Mouse (Mus musculus) urinary bladder, postnatal 25 days (tissue): Measurements from ENCODE around the gene Il16.

Experiments
- DNase-seq: peaks from one replicate; pipeline ENCODE4 v3.0.0; 2022; ENCODE audit warnings: low spot score

Gene Il16

DNA sequence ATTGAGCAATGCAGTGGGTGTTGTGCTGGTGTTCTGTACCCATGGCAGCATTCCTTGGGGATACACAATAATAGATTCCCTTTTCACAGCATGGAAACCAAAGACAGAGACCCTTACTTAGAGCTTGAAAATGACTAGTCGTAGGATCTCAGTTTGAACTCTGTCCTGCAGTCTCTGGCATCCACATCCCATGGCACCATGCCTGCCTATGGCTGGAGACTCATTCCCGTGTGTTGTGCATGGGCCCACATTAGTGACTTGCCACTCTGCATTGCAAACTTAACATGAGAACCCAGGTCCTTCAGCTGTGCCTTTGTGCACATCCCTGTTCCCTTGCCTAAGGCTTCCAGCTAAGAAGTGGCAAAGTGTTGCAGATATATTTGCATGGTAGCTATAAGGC lies 100.8 kb downstream of the Il16 start:
- no peak for DNase-seq

DNA sequence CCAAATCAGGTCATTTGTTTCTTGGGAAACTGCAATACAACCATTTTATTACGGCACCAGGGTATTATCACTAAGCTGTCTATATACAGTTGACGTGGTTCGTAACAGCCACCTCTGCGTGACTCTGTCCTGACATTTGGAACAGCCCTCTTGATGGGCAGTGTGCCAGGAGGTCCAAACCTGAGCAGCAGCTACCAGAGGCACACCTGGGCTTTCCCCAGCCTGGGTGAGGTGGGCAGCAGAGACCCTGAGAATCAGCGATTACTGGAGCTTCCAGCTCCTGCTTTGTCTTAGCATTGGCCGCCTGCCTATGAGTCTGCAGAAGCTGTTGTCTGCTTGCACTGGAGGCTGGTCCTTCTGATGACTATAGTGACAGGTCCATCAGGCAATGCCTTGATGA lies 101.9 kb downstream of the Il16 start:
- no peak for DNase-seq

DNA sequence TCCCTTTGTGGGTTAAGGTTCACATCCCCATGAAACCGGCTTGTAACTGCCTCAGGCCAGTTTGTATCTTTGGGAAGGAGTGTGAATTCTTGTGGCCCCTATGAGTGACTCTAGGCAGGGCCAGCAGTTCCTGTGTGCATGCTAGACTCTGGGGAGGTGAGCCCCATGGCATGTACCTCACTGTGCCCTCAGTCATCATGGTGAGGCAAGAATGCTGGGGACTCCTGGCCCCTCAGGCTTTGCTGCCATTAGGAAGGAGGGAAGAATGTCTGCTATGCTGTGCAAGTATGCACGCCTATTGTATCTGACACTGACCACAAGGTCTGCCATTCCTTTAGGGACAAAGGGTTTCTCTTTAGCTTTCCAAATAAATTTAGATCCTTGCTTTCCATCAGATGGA lies 104.4 kb downstream of the Il16 start:
- no peak for DNase-seq

DNA sequence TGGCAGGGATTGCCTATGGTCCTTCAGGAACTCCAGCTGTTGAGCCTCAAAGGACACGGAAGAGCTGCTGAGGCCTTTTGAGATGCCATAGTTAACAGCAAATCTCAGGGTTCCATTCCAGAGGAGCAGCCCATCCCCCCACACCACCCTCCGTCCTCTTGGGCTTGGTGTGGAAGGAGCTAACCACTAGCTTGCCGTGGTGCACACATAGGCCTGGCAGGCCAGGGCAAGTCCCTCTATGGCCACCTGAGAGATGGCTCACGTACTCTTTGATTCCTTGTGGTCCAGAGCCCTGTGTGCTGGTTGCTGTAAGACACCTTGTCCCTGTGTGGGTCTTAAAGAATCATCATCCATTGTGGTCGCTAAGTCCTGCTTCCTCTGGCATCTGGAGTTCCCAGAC lies 104.9 kb downstream of the Il16 start:
- no peak for DNase-seq

DNA sequence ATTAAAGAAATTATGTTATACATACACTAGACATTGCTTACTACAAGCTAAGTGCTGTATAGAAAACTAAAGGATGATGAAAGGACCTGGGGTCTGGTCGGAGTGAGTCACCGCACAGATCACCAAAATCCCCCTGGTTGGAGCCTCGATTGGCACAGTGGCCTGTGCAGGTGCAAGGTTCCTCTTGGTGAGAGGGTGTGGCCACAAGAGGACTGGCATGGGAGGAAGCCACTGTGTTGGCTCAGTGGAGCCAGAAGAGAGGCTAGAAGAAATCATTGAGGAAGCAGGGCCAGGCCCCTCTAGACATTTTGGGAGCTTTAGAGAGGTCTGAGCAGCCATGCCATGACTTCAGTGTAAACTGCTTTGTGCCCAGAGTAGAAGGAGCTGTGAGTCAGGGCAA lies 106.4 kb downstream of the Il16 start:
- DNase-seq: no peak

DNA sequence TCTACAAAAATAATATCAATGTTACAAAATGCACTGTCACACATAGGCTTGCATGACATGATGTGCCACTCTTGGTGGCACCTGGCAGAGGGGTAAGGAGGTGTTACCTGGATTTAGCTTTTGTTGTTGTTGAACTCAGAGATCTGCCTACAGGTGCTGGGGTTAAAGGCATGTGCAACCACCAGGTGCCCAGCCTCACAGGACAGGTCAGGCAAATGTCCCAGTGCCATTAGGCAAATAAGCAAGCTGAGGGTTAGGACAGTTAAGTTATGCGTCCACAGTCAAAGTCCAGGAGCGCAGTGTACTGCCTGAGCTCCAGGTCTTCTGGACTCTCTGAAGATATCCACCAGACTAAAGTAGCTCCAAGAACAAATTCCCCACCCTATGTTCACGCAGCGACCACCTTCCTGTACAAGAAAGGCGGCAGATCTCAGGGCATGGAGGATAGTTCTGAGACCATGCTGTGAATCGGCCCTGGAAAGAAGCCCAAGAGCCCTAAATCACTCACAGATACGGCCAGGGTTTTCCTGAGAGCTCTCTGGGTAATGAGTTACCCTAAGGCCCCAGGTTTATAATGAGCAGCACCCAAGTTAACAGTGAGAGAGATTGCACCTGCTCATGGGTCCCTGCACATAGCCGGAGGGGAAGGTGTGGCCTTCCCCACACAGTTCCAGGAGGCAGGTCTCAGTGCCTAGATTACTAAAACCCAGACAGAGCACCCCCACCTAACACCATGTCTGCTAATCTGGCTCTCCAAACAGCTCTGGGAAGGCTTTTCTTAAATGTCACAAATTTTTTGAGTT lies 107.5 kb downstream of the Il16 start:
- DNase-seq: no peak

DNA sequence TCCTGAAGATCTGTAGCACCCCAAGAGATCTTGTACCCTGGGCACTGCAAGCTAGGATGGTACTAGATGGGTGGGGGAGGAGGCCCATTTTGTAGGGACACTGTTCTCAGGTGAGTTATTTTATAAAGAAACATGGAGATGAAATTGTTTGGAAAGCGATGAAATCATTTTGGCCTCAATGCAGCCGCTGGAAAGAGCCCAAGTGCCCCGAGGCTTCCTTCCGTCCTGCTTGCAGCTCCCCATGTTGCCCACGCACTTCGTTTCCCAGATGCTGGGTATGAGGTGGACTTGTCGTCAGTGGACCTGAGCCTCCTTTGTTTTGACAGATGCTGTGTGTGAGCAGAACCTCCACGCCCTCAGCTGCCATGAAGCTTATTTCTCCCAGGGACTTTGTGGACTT lies 109.1 kb downstream of the Il16 start:
- DNase-seq: no peak

DNA sequence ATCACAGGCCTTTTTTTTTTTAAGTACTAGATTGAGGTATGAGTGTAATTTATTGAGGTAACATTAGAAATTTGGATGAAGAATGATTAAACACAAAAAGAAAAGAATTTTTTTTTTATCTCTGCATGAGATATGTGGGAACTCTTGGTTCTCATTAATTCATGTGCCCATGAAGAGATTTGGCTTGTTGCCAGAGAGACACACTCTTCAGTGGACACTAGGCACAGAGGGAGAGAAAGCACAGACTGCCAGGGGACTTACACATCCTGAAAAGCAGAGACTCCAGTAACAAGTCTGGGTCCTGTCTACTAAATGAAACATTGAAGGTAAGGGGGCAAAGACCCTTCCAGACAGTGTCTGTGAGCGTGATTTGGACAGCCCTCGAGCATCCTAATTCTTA lies 109.8 kb downstream of the Il16 start:
- no peak for DNase-seq

DNA sequence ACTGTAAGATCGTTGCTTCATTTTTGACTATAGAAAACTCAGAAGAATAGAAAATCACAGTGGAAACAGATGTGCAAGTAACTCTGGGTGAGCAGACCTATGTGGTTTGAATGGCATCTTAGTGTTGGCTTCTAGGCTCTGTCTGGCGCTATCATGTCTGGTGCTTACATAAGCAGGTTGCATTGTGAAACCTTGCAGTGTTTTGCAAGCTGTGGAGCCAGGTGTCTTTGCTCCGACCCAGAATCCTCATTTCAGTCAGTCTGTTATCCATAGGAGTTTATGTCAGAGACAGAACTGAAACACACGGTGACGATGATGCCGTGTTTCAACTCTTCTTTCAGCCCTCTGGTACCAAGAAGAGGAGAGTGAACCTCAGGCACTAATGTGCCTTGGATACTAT lies 111.7 kb downstream of the Il16 start:
- DNase-seq: no peak

DNA sequence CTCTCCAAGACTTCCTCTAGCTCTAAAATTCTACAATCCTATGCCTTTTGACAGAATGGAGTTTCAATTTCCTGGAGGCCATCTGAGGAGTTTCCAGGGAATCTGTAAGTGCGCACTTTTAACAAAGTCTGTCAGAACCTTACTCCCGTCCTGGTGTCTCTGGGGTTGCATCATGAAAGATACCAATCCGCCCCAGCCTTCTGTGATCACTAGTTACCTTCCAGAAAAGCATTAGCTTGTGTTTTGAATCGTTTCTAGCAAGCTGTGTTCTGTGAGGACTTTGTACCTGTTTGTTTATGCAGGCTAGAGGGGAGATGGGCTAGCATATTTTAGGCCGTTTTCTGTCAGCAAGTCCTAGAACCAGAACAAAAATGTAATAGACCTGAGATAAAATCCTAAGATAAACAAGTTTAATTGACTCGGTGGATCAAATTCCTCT lies 112.8 kb downstream of the Il16 start:
- DNase-seq: no peak

DNA sequence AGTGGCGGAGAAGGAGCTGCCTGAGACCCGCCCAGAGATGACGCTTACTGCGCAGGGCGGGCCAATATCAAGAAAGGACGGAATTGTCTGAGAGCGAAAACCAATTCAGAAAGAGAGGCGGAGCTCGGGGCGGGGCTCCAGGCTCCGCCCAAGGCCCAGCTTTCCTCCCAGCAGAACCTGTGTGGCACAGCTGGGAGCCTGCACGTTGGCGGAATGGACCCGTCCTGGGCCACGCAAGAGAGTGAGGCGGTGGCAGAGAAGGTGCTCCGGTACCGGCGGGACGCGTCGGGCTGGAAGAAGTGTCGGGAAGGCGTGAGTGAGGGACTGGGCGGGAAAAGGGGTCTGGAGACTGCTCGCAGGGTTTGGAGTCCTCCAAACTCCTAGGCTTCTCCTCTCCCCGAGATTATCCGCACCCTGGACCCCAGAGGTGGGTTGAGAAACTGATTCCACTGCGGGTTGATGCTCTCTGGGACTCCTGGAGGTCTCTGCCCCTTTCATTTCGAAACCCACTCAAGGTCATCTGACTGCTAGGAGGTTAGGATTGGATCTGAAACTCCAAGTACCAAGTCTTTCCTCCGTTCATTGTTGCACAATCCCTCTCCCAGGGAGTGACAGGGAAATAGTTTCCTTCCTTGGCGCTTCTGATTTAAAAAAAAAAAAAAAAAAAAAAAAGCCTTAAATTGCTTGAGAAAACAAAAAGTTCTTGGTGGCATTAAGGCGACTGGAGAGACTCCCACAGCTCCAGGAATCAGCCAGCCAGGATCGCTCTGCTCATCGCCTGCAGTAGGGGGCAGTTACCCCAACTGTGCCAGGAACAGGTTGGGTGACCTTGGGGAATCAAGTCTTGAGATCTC lies 113.5 kb downstream of the Il16 start, which contains the start of gene Stard5:
Gene Stard5 (plus strand): TSS at position 132 of the 854 bp plus-strand sequence.
- peak; percentile 85 for DNase-seq

DNA sequence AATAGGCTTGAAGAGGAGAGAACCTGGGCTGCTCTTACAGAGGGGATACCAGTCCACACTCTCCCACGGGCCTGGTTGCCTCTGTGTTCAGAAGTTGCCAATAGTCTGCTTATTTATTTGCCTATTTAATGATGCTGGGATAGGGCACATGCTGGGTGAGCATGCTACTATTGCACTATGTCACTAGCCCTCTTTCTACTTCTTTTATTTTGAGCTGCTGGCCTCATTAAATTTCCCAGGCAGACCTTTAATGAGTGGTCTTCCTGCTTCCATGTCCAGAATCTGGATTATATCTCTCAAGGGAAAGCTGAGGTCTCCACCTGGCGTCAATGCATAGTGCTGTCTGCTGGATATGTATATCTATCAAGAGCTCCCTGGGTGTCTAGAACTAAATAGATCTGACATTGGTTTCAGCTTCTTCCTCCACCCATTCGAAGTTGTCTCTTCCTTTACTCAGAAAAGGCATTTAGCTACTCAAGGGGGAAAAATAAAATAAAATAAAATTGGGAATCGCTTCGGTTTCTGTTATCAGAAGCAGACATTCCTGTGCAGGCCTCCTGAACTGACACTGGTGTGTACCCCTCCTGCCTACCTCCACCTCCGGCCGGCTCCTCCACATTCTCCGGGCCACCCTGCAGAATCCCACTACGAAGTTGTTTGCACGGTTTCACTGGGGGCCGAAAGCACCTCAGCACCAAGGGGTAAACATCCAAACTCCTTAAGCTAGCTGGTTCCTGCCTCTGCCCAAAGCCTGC lies 114.3 kb downstream of the Il16 start:
- no peak for DNase-seq

DNA sequence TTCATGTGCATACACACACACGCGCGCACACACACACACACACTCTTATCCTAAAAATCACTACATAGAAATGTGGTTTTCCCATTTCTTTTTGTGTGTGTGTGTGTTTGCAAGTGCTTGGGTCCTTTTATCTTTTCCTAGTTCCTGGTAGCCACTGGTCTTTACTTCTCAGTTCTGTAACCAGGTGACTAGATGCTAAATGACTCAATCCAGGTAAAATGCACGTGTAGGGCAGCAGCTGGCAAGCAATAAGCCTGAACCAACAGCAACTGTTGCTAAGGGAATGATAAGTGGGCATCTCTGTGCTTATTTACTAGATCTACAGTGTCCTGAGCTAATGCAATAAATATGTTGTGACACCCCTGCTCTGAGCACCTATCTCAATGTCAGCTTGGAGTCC lies 118.2 kb downstream of the Il16 start:
- no peak for DNase-seq

DNA sequence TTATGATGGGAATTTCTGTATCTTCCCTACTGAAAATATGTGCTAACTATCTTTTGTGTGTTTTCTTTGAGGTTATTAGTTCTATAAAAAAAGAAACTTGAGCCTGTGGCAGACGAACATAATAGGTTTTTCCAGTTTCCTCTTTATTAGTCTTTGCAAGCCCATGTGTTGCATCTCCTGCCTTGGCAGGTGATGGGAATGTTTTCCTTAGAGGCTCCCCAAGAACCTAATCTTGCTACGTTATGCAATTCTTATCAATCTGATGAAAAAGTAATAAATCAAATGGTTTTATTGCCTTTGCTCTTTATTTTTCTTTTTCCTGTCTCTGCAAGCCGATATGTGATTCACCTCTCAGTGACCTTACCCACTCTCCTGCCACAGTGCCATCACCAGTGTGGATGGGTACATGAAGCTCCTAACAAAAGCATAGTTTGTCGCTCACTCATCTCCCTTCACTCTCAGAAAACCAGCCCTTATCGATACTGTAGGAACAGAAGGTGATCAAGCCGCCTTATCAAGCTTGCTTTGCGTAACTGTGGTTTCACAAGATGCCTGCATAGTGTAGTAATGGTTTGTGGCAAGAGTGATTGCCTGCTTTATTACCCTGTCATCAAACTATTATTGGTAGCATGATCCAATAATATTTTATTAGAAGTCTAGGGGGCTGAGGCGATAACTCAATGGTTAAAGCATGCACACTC lies 118.8 kb downstream of the Il16 start:
- no peak for DNase-seq

DNA sequence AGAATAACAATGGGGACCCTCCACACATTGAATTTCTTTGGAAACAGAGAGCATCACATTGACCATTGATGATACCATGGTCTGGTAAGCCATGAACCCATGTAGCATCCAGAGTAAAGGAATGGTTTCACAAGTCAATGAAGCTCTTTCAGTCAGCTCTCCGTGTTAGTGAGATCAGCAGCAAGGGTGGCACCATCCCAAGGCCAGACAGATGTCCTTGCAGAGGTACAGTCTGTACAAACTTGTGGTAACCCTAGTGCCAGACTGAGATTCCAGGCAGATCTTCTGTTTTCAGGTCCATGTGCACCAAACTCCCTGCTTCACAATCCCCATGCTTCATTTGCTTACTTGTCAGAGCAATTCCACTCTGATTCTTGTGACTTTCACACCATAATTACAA lies 121.5 kb downstream of the Il16 start:
- DNase-seq: no peak

DNA sequence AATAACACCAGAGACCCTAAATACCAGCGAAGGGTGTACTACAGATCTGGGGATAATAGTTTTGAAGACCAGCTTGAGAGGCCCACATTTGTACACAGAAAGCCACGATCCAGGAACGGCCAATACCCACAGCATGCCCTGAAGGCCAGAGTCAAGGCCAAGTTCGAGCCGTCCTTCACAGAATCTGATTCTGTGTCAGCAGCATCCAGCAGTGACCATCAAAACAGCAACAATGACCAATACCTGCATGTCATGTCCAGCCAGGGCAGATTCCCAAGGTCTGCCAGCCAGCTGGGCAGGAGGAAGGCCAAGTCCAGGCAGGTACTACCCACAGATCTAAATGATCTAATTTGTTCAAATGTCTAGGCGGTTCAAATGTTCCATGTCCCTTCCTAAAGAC lies 122.9 kb downstream of the Il16 start:
- DNase-seq: no peak

DNA sequence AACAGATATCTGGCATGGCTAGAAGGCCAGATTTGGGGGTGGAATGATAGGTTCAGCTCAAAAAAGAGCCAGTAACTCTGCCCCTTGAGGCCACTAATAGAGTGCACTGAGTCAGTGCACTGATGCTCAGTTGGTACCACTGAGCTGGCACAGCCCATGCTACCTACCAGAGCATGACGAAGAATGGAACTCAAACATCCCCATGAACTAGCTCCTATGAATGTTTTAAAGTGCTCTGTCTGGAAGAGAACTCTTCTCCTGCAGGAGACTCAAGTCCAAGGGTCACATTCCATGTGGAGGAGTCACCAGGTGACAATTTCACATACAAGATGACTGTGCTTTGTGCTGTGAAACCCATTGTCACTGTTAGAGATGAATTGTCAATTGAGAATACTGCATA lies 126.8 kb downstream of the Il16 start:
- DNase-seq: no peak

DNA sequence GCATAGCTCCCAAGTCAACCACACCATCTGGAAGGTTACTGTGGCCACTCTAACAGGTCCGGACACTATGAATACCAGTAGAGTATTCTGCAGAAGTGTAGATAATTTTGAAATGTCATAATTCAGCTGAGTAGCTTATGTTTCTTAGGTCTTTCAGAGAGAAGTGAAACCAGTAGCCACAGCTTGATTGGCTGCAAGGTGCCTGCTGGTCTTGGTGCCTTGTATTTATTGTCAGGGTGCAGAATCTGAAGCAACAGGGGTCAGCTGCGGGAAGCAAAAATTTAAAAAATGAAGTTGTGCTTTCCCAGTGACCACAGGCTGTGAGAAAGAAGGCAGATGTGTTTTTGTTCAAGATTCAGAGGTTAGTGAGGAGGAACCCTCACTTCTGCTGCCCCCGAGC lies 129.3 kb downstream of the Il16 start:
- no peak for DNase-seq

DNA sequence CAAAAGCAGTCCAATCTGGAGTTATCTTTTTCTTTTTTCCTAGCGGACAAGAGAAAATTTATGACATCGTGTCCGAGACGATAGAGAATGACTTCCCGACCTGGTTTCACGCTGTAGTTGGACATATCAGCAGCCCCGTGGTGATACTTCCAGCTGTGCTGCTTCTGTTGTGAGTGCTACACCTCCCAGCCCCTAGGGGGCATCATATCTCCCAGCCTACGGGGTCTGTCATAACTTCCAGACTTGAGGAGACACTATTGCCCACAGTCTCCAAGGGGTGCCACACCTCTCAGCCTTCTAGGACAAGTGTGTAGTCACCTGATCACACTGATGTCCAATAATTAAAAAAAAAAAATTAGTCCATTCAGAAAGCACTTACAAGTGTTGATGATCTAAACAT lies 129.7 kb downstream of the Il16 start:
- no peak for DNase-seq

DNA sequence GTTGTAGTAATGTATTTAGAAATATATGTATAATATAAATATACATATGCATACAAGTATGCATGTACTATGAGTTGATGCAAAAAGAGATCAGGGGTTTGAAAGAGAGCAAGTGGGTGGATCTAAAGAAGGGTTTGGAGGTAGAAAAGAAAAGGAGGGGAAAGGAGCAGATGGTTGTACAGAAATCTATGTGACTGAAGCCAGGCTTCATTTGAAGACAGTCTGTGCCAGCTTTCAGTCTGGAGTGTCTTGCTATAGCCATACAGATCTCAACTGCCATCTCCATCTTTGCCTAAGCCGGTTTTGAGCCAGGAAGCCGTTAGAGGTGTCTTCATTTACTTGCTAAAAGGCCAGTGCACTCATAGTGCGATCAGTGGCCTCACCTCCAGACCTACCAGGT lies 130.3 kb downstream of the Il16 start:
- DNase-seq: no peak

DNA sequence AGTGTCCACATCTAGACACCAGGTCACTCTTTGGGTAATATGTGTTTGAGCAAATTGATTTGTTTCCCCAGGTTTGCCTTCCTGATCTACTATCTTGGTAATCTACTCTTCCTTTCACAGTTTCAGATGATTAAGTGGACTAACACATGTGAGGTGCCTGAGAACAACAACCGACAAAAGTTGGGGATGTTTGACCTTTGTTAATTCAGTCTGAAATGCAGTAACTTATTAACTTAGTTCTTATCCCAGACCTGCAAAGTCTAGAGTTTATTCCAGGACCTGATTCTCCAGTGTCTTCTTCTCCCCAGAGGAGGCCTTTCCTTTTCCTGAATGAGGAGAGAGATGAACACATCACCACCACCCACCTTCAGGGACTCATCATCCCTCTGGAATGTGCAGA lies 133.6 kb downstream of the Il16 start:
- DNase-seq: no peak

DNA sequence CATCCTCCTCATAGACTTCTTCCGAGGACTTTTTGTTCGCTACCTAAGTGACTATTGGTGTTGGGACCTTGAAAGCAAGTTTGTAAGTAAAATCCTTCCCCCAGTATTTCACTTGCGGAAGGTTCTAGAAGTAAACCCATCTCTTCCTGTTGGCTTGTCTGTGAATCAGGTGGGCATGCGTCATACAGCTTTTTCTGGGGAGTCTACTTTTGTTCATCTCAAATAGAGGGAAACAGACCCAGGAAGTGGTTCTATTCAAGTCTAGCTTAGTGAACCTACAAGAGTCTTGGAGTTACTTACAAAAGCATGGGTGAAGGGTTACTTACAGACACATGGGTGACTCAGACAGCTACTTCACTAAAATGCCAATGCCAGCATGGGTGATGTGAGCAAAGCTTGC lies 135.6 kb downstream of the Il16 start:
- no peak for DNase-seq
